Mouse (Mus musculus) T-helper 2 cell (primary cell): Measurements from ENCODE around the gene Ankrd52.
"Not testable (repeated sequence)": the region's sequence is repeated elsewhere in the genome, so short reads cannot be mapped to it uniquely, and the experiment has no call there.

Experiments
- in situ Hi-C: fragments of 300-600 bp; cut with MboI, MseI; formaldehyde crosslinking; loops from one replicate; pipeline ENCODE4 v1.15.1; 2025; ENCODE audit warnings: high pct_unique_total_duplicates

Ankrd52 gene

DNA sequence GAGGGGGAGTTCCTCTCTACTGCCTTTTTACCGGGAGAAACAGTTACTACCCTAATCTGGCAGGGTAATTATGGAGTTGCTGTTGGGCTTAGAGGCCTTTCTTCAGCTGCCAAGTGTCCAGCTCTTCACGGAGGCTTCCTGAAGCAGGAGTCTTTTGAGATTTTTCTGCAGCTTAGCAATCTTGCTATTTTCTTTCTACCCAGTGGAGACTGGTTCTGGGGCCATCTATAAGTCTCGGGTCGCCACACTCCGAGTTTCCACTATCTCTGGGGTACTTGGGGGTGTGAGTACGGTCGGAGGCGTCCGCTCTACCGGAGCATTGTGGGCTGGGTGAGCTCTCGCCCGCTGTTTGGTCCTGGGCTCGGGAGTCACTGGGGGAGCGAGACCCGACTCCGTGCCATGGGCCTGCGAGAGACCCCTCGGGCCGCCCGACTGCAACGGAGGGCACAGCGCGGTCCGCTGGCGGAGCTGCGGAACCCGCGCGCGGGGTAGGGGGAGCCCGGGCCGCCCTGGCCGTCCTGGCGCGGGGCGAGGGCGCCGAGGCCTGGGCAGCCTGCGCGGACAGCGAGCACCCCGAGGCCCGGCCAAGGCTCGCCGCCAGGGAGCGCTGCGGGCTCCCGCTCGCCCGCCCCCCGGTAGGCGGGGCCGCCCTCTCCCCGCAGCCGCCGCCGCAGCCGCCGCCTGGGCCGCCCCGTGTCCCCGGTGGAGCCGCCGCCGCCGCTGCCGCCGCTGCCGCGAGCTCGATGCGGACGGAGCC is at the start of gene Ankrd52:
Gene Ankrd52, plus strand, starts transcription at position 661 of the 757 bp plus-strand sequence.
- in situ Hi-C loops = loop anchor here (10.0 kb wide), 1 partner anchor 1302 kb away; the partner anchor contains the start of genes Agap2 and Tspan31

DNA sequence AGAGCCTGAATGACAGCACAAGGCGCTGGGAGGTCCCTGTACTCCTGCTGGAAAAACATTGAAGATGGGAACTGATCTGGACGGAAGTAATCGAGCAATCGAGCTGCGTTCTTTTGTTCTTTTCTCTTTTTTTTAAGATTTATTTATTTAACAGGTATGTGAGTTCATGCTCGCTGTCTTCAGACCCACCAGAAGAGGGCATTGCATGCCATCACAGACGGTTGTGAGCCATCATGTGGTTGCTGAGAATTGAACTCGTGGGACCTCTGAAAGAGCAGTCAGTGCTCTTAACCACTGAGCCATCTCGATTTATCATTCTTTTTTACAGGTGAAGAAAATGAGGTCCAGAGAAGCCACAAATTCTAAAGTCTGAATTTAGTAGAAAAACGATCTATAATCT is 49.3 kb upstream of the Ankrd52 start:
- in situ Hi-C loops = no loop called here

DNA sequence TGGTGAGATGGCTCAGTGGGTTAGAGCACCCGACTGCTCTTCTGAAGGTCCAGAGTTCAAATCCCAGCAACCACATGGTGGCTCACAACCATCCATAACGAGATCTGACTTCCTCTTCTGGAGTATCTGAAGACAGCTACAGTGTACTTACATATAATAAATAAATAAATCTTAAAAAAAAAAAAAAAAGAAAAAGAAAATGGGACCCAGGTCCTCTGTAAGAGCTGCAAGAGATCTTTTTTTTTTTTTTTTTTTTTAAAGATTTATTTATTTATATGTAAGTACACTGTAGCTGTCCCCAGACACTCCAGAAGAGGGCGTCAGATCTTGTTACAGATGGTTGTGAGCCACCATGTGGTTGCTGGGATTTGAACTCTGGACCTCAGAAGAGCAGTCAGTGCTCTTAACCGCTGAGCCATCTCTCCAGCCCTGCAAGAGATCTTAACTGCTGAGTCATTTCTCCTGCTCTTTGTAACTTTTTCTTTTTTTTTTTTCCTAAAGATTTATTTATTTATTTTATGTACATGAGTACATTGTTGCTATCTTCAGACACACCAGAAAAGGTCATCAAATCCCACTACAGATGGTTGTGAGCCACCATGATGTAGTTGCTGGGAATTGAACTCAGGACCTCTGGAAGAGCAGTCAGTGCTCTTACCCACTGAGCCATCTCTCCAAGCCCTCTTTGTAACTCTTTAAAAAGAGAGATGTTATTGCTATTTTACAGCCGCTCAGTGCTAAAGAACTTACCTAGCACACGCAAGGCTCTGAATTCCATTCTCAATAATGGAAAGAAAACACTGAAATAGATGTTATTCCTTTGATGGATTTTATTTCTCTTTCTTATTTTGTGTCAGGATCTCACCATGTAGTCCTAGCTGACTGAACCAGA is 44.3 kb upstream of the Ankrd52 start:
- in situ Hi-C loops = not testable (repeated sequence)

DNA sequence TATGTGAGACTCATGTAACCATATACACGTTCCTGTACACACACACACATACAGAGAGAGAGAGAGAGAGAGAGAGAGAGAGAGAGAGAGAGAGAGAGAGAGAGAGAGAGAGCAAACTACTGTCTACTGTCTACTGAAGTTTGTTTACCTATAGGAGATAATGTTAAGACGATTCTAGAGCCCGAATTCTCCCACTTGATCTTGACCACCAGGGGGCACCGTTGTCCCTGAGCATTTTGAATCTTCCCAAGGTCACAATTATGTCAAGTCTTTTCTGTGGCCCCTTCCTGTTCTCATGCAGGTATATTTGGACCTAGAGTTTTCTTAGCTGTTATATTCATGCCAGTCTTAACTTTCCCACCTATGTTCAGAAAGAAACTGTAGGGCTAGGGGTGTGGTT is 41.3 kb upstream of the Ankrd52 start:
- in situ Hi-C loops = no loop called here

DNA sequence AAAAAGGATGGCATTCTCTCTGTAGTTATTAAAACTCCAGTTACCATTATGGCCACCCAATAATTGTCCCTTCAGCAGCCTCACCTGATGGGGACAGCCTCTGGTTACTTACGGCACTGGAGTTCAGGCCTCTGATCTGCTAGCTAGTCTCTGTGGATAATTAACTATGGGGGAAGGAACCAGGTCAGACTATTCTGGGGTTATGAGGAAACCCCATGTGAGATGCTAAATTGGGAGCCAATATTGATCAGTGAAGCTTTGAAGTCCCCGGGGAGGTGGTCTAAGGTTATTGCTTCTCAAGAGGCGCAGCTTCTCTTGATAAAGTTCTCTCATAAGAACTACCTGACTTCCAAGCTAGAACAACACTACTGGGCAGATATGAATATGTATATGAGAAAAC is 40.7 kb upstream of the Ankrd52 start:
- in situ Hi-C loops = no loop called here

DNA sequence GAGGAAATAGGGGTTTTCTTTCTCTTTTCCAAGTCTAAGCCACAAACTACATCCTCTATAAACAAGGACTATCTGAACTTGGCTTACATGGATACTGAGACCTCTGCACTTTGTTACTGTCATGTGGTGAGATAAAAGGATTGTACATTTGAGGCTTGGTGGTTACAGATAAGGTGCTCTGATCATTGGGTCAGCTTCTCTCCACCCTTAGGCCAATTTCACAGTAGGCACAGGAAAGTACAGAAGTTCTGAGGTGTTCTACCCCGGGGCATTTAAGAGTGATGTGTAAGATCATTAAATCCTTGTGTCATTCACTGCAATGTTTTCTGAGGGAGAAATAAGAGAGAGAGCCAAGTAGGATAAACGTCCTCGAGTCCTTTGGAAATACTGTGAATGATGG is 40.3 kb upstream of the Ankrd52 start:
- in situ Hi-C loops = no loop called here

DNA sequence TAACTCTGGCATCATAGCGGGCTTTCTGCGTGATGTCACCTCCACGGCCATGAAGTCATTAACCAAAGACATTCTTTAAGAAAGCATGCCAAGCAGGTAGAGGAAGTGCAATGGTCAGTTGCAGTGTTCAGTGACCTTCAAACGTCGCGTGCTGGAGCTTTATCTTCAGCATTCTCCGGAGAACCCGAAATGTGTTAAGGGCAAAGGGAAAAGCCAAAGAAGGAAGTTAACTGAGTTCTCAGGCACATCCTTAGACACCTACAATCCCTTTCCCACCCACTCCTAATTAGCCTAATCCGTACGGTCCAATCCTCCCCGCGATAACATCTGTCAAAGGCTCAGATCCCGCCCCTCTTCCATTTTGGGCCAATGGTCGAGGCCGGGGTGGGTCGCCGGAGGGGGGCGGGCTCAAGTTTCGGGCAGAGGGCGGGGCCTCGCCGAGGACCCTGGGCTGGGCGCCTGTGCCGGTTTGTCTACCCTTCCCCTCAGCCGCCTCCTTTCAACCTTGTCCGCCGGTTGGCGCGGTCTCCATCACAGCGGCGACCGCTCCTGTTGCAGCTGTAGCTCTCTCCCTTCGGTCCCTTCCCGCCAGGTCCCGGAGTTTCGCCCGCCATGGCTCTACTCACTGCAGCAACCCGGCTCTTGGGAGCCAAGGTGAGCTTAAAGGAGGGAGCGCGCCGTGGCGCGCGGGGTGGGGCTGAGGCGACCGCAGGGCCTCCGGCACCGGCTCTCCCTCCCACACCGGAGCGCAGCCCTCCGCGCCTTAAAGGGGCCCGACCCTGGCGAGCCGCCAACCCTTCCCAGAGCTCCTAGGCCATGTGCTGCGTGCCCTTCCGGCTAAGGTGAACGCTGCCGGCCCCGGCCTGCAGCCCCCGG is 39.4 kb upstream of the Ankrd52 start, which contains the start of gene Cs:
Gene Cs, plus strand, starts transcription at position 429 of the 876 bp plus-strand sequence.
- in situ Hi-C loops = no loop called here

DNA sequence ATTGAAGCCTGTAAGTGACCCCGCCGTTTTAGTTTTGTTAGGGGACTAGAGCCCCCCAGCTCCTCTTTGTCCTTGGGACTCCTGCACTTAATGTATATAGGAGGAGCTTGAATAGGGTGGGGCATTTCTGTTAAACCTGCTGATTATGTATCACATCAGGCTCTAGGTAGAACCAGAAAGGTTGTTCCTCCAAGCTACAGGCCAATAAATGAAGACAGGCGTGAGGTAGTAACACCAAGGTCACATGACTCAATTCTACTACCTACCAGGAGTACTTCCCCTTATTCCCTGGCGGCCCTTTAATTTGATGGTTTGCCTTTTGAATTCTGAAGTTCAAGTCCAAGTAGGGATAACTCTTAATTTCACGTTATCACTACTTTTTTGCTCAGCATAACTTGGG is 38.5 kb upstream of the Ankrd52 start:
- in situ Hi-C loops = no loop called here

DNA sequence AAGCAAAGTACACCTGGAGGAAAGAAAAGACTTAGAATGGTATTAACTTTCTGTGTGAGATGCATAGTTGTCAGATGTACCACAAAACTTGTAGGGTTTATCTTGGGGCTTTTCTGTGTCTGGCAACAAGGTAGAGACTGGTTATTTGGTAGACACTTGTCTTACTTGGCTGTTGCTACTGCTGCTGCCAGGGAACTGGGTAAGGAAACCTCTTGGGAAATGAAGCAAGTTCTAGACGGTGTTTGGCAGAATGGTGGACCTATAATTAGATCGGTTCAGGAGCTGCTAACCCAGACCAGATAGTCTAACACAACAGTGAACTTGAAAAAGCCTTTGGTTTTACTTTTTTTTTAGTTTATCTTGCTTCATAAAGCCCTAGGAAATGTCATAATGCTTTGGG is 38.0 kb upstream of the Ankrd52 start:
- in situ Hi-C loops = no loop called here

DNA sequence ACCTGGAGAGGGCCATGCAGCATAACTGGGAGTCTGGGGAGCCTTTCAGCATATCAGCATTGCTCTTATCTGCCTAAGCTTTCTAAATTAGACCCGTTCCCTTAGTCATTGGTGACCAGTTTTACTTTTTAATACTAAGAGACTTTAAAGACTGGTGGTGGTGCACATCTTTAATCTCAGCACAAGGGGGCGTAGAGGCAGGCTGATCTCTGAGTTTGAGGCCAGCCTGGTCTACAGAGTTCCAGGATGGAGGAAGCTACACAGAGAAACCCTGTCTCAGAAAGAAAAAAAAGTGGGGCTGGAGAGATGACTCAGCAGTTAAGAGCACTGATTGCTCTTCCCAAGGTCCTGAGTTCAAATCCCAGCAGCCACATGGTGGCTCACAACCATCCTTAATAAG is 36.7 kb upstream of the Ankrd52 start:
- in situ Hi-C loops = no loop called here

DNA sequence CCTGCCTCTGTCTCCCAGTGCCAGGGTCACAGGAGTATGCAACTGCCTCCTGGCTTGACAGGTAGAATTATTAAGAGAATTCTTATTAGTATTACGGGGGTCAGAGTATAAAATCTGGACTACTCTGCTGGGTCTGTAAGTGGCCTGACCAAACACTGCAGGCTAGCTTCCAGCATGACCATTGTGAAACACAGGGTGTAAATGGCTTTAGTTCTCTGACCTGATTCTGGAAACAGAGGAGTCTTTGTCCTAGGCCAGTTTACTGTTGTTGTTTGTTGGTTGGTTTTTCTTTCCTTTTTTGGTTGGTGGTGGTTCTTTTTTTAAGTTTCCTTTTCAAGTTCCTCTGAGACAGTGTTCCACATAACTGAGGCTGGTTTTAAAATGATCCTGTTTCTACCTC is 33.5 kb upstream of the Ankrd52 start:
- in situ Hi-C loops = no loop called here

DNA sequence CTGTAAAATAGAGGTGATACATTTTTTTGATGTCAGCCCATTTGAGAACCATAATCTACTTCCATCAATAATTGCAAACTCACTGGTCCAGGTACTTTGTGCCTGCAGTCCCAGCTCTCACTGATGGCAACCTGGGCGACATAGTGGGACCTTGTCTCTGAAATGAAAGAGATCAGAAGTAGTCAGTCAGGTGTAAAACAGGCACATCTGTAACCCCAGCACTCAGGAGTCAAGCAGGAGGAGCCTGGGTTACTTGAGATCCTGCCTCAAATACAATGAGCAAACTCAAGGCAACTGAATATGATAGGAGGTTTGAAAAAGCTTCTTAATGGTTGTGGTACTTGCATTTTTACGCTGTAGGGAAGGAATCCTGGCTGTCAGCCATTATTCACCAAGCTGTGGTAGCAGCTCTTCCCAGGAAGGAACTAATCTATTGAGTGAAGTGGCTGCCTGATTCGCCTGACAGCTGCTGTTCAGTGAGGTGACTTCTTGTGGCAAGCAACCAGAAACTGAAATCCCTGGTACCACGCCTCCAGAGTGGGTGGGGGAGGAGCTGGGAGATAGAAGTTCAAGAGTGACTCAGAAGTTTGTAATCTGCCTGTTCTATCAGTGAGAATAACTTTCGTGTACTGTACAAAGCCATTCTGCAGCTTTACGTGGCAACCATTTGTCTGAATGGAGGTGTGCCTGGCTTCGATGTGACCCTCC is 32.2 kb upstream of the Ankrd52 start:
- in situ Hi-C loops = no loop called here

DNA sequence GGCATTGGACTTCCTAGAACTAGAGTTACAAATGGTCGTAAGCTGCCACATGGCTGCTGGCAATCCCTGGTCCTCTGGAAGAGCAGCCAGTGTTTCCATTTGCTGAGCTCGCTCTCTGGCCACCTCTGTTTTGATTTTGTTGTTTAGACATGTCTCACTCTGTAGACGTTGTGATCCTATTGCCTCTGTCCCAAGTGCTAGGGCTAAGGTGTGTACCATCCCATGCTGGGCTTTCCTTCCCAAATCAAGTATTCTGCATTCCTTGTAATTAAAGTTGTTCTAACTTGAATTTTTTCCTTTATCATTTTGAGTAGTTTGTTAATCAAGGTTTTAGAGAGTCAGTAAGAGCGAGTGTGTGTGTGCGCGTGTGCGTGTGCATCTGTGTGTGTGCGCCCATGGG is 29.4 kb upstream of the Ankrd52 start:
- in situ Hi-C loops = no loop called here

DNA sequence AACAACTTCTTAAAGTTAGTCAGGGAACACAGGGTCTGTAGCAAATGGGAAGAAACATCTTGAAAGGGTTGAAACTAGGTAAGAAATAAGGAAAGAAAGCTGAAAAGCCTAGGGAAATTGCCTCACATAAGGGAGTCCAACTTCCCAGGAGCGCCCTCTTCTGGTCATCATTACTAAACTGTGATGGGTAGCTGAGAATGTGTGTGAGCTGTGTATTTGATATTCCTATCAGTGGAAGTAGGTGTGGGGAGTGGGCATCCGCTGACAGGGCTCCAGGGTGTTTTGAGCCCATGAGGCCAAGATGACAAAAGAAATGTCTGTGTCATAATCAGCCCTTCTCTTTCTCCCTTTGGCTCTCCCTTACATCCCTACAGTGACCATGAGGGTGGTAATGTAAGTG is 18.1 kb upstream of the Ankrd52 start:
- in situ Hi-C loops = no loop called here

DNA sequence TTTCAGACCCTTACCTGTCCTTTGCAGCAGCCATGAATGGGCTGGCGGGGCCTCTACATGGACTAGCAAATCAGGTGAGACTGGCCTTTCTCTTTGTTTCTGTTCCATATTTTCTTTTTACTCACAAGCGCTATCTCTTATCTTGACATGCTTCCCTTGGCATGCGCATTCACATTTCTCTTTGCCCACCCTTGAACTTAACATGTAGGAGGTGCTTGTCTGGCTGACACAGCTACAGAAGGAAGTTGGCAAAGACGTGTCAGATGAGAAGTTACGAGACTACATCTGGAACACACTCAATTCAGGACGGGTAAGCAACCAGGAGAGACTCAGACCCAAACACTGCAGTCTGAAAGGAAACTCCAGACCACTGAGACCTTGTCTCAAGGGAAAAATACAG is 17.7 kb upstream of the Ankrd52 start:
- in situ Hi-C loops = no loop called here

DNA sequence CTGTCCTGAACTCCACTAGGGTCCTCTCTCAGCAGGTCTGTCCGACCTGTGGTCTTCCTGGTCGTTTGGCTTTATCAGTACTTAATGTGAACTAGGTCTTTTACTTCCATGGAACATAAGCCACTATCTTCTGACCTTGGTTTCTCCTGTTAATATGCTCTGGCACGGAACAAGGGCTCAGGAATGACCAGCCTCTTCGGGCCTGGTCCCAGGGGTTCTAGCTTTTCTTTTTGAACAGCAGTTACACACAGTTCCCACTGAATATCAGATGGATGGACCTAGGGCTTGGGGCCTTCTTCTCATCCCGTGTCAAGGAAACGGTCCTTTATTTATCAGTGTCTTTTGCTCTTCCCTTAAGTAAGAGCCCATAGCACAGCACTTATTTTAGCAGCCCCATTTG is 15.1 kb upstream of the Ankrd52 start:
- in situ Hi-C loops = no loop called here

DNA sequence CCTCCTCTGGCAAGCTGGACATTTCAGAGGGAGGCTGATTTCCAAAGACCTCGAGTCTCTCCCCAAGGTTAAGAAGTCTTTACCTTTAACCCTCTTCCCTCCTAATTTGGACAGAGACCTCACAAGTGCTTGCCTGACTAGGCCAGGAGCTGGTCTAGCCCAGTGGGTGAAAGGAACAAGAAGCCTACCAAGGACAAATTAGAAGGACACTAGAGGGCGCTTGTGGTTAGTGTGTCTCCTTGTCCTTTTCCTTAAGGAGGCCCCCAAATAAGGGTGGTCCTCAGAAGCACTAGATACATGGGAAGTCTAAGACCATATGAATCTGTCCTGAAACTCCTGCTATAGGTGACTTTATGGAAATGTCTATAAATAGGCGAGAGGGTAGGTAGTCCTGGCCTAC is 14.3 kb upstream of the Ankrd52 start:
- in situ Hi-C loops = no loop called here

DNA sequence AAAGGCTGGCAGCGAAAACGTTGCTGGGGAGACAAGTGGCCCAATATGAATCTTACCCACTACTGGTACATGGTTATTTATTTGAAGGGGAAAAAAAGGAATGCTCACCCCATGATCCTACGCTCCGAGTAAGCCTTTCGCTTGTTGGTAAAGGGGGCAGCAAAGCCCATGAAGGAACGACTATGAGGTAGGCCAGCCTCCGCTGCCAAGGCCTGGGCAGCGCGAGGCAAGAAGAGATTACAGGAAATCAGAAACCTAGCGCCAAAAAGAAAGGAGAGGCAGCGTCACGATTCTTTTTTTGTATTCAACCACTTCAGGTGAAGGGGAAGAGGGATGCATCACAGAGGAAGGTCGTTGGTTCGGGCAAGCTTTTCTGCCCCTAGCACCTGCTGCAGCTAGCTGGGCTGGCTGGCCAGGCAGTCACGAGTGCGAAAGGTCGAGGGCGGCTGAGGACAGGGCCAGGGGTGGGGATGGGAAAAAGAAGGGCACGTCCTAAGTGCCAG is 9.0 kb upstream of the Ankrd52 start:
- in situ Hi-C loops = no loop called here

DNA sequence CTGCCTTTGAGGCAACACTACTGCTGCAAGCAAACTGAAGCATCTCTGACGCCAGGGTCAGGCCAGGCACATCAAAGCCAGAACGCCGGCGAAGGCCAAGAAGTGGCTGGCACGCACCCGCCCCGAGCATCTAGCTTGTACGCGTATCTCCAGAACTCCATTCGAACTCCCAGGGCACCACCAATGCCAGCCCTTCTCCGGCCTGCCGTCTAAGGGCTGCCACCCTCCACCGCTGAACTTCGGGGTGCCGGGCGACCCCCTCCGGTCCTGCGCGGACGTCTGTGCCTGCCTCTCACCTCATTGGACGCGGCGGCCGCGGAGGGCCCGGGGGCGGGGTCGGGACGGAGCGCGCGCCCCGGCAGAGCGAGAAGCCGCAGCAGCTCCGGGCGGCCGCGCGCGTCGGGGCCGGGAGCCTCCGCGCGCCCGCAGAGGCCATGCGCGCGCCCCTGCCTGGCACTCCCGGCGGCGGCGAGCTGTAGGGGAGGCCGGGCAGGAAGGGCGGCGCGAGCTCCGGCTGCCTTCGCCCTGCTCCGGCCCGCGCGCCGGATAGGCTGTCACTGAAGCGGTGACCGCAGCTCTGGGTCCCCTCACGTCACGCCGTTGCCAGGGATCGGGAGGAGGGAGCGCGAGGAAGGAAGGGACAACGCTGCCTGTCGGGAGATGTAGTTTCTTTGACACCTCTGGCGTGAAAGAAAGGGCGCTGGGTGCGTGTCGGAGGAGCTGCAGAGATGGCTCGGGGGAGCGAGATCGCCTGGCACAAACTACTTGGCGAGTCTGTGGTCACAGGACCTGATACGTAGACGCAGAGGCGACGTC is 8.3 kb upstream of the Ankrd52 start, which contains the start of gene Coq10a:
Gene Coq10a, minus strand, starts transcription at position 596 of the 816 bp plus-strand sequence.
- in situ Hi-C loops = no loop called here

DNA sequence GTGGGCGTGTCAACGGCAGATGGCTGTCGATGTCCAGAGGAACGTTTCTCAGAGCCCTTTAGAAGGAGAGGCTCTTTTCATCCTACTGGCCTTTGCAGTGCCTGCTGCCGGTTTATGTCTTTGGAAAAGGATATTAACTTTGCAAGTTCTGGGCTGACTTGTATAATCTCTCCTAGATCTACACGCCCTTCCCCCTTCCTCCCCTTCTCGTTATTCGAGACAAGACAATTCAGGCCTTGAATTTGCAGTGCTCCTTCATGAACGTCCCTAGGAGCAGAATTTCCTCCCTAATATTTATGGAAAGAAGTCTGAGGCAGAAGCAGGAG is 7.7 kb upstream of the Ankrd52 start:
- in situ Hi-C loops = no loop called here
